Mouse (Mus musculus) c-Kit-positive CD71-positive TER-119-positive erythroid progenitor cells, embryonic 14.5 days (primary cell): ENCODE results near the gene Tnc.
"Not testable (repeated sequence)": the region's sequence is repeated elsewhere in the genome, so short reads cannot be mapped to it uniquely, and the experiment has no call there.

Experiments used
- DNase-seq: peaks from one replicate; pipeline ENCODE4 v3.0.0-alpha.2; 2013; ENCODE audit warnings: low spot score

Gene Tnc

DNA sequence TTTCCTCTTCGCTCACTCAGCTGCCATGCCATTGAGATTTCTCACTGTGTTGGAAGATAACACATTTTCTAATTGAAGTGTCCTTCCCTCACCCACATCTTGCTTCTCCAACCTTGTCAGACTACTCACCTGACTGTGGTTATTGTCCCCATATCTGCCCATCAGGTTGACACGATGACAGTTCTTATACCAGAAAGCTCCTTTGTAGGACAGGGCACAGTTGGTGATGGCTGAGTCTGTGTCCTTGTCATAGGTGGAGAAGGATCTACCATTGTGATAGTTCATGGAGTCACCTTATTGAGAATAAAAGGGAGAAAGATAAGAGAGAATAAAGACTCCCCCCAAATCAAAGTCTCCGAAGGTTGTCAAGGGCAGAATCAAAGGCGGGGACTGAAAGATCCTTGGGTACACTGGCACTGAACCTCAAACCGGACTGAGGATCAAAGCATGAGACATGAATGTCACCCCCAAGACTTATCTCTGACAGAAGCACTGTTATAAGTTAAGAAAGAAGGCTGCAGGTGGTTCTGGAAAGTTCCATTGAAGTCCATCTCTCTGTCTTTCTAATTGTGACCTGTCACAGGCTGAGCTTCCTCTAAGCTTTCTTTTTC is 84.9 kb downstream of the Tnc start:
- no peak for DNase-seq

DNA sequence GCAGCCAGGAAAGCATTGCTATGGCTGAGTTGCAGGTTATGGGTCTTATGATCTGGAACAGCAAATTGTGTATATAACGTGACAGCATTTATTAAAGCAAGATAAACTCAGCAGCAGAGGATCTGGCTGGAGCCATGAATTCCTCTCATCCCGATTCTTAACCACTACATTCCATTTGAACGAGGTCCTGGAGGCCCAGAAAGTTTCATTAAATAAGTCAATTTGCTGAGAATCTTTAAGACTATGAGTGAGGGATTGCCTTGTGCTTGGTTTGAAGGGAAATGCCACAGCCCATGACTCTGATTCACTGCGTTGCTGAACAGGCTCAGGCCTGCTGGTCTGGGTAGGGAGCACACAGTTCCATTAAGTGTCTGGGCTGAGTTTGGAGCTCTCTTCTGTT is 88.2 kb downstream of the Tnc start:
- no peak for DNase-seq

DNA sequence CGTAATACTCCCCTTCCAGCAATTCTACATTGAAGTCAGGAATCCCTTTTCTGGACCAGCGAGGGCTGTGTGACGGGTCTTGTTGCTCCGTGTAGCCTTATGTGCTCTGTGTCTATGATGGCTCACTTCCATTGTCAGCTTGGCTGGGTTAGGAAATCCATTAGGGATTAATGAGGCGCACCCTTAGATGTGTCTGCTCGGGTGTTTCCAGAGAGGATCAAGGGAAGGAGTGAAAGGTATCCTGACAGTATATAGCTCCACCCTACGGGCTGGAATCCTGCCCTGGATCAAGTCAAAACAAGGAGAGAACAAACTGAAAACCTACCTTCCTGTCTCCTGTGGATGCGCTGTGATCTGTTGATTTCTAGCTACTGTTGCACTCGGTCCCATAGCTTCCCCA is 96.8 kb downstream of the Tnc start:
- no peak for DNase-seq

DNA sequence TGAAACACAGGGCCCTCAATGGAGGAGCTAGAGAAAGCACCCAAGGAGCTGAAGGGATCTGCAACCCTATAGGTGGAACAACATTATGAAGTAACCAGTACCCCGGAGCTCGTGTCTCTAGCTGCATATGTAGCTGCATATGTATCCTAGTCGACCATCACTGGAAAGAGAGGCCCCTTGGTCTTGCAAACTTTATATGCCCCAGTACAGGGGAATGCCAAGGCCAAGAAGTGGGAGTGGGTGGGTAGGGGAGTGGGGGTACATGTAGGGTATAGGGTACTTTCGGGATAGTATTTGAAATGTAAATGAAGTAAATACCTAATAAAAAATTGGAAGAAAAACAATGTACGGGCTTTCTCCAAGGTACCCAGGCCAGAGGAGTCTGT is 98.1 kb downstream of the Tnc start:
- not testable (repeated sequence) for DNase-seq

DNA sequence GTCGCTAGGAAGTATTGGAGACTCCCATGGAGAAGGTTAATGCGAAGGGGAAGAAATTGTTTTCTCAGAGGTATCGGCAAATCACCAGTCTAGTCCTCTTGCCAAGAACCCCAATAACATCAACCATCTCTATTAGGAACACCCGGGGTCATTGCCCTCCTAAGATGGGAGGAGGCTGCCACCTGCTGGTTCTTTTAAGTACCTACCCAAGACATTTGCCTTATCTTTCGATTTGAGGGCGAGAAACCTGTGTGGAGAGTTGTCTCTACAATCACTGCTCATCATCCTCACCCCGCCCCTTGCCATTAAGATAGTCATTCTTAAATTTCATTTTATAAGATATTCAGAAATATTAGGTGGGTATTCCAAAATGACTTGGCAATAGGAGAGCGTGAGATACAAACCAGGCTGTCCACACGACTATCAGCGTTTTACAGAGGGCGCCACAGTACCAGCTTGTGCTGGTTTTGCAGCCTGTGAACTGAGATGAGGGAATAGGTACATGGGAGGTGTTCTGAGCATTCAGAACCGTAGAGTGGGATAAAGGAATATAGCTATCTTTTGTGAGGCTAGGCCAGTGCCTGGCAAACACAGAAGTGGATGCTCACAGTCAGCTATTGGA is 98.6 kb downstream of the Tnc start:
- peak; percentile 24 for DNase-seq

DNA sequence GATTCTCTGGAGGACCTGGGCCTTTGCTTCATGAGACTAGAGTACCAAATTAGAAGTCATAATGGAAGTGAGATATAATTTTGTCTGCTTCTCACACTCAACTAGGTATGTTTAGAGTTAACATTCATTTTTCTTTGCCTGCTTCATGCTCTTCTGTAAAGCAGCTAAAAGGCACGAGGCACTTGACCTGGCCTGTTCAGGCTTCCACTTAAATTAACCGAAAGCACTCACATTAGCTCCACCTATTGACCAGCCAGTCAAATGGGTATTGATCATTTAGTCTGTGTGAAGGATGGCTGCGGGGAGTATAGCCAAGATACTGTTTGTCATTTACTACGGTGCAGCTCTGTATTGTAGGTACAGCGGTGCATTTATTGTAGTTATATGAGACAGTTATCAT is 103.0 kb downstream of the Tnc start:
- no peak for DNase-seq

DNA sequence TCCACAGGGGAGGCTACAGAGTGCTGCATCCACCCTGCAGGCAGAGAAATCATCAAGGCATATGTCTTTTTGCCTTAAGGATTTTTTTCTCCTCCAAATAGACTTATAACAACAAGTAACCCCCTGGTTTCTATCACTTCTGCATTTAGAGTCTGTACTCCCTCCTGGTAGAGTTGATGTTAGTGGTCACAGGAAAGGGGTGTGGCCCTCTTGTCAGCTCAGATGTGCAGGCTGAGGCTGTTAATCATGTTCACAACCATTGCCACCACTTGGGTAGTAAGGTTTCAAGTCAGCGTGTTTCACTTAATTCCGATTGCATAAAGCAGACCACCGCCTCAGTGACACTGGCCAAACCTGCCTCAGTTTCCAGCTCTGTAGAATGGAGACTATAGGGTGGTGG is 103.9 kb downstream of the Tnc start:
- DNase-seq: no peak

DNA sequence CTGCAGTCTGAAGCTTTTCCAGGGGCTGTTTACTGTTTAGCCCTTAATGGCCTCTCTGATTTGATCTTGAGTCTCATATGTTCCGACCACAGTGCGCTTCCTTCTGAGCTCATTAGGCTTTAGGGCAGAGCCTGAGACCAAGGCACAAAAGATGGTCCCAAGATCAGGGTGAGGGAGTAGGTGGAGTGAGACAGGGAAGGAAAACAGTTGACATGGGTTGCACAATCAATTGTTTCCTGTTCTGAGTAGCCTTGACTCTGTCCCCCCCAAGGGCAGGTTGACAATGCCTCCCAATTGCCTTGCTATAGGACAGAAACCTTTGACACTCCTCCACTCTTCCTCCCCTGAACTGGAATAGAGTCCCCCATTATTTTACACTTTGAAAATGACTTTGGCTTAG is 105.4 kb downstream of the Tnc start:
- DNase-seq: no peak

DNA sequence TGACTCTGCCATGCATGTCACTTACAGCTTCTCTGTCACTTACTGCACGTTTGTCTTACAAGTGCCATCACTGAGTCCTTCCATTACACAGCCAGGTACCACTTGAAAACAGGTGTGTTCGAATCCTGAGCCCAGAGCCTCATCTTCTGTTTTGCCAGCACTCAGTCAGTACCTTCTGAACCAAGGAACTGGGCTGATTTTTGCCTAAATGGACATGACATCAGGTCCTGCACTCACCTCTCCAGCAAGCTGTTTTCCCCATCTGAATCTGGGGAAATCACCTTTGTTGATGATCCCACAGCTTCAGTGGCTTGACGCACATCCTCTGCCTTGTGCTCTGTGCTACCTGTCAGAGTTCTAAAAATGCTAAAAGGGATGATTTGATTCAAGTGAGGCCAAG is 107.4 kb downstream of the Tnc start:
- no peak for DNase-seq

DNA sequence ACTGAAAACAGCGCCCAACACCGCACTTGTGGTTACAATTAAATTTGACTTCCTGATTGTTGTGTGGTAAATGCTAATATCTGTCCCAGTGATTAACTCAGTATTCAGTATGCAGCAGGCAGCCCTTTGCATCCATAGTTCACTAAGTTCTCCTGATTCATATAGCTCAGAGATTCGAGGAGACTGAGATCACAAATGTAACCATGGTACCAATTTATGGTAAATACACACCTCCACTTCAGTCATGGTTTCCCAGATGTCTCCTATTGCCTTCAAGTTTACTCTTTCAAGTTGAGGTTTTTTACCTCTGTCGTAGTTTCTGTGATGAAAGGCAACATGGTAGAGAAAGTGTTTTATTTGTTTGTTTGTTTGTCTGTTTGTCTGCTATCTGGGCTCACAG is 110.9 kb downstream of the Tnc start:
- DNase-seq: no peak

DNA sequence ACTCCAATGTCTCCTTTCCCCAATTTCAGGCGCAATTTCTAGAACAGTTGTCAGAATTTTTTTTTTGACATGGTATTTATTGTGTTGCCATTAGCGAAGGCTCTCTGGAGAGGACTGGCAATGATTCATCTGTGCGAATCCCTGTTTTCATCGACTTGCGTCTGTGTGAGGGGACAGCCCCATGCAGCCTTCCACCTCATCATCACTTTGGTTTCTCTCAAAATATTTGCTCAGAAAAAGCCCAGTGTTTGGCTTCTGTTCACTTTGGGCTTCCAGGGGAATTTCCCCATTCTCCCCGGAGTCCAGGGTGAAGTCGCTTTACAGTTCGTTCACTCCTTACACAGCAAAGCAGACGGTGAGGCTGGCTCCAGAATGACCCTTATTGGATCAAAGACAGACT is 111.5 kb downstream of the Tnc start:
- no peak for DNase-seq

DNA sequence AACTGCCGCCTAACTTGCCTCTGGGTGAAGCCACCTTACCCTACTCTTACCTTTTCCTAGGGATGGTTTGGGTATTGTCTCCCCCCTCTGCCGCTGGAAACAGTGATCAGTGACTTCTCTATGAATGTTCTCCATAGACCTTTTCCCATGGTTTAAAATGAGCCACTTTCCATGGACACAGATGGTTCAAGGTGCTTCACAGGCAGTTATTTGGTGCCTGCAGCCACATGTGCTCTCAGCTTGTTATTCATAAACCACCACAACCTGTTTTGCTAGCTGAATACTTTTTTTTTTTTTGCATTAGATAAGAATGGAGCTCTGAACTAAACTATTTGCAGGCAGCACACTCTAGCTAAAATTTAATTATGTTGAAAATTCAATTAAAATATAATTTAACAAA is 116.0 kb downstream of the Tnc start:
- DNase-seq: no peak

DNA sequence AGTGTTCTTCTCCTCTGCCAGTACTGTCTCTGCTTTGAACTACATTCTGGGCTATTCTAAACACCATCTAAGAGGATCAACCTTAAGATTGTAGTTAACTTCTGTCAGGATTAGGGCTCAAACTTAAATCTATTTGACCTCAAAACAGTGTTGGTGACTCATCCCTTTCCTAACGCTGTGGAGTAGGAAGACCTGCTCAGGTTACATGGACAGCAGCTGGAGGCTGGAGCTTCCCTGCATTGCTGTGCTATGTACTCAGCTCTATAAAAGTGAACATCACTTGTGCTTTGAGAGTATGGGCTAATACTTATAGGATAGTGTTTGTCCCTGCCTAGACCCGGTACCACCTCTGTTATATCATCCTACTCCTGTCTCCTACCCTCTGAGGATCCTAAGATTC is 117.3 kb downstream of the Tnc start:
- DNase-seq: no peak

DNA sequence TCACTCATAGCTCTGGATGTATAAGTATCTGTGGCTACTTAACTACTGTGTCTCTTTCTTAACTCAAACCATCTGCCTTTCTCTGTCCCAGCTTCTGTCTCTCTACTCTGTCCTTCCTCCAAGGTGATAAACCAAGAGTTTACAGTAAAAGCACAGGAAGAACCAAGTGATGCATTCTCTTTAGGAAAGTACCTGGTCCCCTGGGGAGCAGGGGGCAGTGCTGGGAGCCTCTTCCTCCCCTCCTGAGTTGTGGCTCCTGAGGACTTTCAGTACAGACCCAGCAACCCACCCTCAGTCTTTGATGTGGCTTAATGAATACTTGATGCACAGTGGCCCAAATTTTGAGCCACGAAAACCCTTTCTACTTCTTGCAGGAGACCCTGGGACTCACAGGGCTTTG is 118.6 kb downstream of the Tnc start:
- no peak for DNase-seq

DNA sequence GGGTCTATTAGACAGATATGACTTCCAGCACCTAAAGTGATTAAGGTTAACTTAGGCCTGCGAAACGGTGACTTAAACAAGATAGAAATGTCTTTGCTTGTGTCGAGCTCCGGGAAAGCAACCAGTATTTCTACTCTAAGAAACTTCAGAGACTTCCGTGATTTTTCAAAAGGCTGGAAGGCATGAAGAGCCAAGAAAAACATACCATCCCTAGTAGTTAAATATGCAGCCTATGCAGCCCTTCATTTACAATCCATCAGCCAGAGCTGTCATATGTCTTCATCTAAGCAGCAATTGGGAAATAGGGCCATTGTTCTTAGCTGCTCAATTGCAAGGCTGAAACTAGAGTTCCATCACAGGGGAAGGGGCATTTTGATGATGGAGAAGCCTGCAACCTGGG is 129.6 kb downstream of the Tnc start:
- no peak for DNase-seq

DNA sequence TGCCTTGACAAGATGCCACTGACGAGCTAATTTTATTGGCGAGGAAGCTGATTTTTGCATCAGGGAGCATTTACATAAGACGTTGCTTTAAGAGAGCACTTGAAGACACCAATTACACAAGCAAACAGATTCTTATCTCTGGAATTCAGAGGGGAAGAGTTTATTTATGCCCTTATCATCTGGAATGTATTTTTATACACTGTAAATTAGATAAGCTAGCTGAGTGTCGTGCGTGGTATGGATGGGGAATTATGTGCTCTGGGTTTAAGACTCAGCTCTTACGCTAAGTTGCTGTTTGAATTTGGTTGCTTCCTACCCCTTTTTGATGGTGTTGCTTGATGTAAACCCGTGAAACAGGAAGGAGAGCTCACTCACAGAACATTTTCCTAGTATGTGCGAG is 130.1 kb downstream of the Tnc start:
- DNase-seq: no peak

DNA sequence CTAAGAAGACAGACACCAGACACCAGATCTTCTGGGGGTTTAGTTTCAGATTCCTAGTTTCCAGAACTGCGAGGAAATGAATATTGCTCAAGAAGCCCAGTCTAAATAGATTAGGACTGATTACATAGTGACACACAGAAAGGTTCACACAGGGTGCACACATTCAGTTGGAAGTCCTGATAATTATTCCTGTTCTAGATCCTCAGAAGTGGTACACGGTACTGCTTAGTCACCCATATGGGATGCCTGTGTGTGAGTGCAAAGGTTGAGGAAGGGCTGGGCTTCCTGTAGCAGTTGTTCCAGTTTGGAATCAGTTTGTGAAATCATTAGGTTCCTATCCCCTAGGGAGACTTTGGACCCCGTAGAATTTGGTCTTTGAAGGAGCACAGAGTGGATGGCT is 130.5 kb downstream of the Tnc start:
- no peak for DNase-seq
